Mouse (Mus musculus): ENCODE measurements around the gene Klhl29.

- TF ChIP-seq POLR2A (IDR thresholded peaks at IDR 0.05; ENCODE audit: control insufficient read depth, low read depth, low read length) (no peak), CTCF (IDR thresholded peaks at IDR 0.05; ENCODE audit: control insufficient read depth, insufficient read depth, insufficient replicate concordance, low read depth, low read length) (no peak)
Measured at GRCm38 (mm10) chr12:5275507-5275936, 100.0 kb downstream of the Klhl29 start.

All from testis, adult 2 months (tissue).